Comparison of ENCODE assay signal across 8 mouse cellular contexts in the genomic region with DNA sequence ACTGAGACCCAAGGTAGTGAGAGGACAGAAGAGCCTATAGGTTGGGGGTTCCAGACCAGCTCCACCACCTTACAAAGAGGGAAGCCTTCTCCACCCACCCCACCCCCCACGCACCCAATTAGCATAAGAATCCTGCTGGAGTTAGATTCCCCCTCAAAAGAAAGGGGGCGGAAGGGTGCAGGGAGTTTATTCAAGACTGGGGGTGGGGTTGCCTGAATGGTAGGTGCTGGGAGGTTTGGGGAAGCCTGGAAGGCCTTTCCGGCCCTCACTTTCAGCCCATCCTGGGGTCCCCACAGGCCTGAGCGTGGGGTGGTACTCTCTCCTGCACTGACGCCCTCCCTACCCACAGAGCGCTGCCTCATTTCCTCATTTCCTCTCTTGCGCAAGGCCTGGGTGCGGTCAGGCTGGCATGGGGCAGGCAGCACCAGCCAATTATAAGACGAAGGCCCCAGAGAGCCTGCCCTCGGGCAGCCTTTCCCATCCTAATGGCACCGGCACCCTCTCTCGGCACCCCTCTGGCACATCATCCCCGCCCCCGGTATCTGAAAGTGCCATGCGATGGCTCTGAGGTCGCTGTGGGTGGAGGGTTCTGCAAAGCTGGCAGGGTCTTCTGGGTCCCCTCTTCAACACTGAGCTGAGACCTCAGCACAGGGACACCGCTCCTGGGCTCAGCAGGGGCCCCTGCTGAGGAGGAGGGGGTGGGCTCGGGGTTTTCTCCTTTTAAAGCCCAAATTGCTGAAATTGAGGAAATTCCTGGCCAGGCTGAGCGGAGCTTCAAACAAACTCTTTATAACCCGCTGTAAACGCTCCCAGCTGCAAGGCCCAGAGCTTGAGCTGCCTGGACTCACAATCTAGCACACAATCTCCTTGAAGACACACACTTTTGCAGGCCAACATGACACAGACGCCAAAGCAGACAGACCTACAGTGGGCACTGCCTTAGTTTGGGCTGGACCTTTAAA. TPM values are rescaled to one million over a fixed set of nuclear protein-coding genes. Genes with fewer than 3 reads are reported as not detected.
DNase-seq lines count a peak whose midpoint lies in the region; ATAC-seq lines count a peak whose summit lies in the region.

No protein-coding gene starts in this region.

- H3K4me3 ChIP-seq in kidney, embryonic 16.5 days (ENCODE audit: low read length), result peak overlapping the region; percentile 71
- peak overlapping the region; percentile 17 for H3K4me3 ChIP-seq in stomach, embryonic 14.5 days (ENCODE audit: low read depth, low read length)

- peaks cover 6% of the 10 kb centered on the region; the same call in 1 of the 2 replicates for H3K36me3 ChIP-seq in kidney, embryonic 16.5 days (ENCODE audit: insufficient read depth, low read length)
- peaks cover 3% of the 10 kb centered on the region; the same call in 1 of the 2 replicates for H3K36me3 ChIP-seq in stomach, embryonic 14.5 days (ENCODE audit: control insufficient read depth, insufficient read depth, low read length)

- peak overlapping the region; percentile 98 for H3K4me2 ChIP-seq in kidney, embryonic 16.5 days (replicated peaks; ENCODE audit: low read depth, low read length)
- peak overlapping the region; percentile 64 for H3K4me2 ChIP-seq in stomach, embryonic 14.5 days (replicated peaks; ENCODE audit: low read depth, low read length)

- peak overlapping the region; percentile 75 for H3K27ac ChIP-seq in kidney, embryonic 16.5 days (ENCODE audit: low read length)
- H3K27ac ChIP-seq in stomach, embryonic 14.5 days (ENCODE audit: low read length), result peak overlapping the region; percentile 34

- peak overlapping the region; percentile 62 for H3K9ac ChIP-seq in kidney, embryonic 16.5 days (replicated peaks; ENCODE audit: low read length)
- H3K9ac ChIP-seq in stomach, embryonic 14.5 days (replicated peaks; ENCODE audit: low read depth, low read length), result no peak overlapping the region; the same call in 1 of the 2 replicates

- H3K9me3 ChIP-seq in kidney, embryonic 16.5 days (ENCODE audit: low read length), result no peaks in the 10 kb centered on the region
- no peaks in the 10 kb centered on the region for H3K9me3 ChIP-seq in stomach, embryonic 14.5 days (ENCODE audit: control insufficient read depth, low read depth, low read length)

- H3K27me3 ChIP-seq in kidney, embryonic 16.5 days (ENCODE audit: insufficient read depth, low read length), result no peaks in the 10 kb centered on the region
- no peaks in the 10 kb centered on the region for H3K27me3 ChIP-seq in stomach, embryonic 14.5 days (ENCODE audit: control insufficient read depth, insufficient read depth, low read length)

- peak; percentile 34 for DNase-seq in cerebellum, adult 11-12 months
- no peak for DNase-seq in cerebellum, adult 9-10 months
- DNase-seq in adrenal gland, postnatal 36 days, result peak; percentile 75 to 77
- DNase-seq in heart, adult 9 months (ENCODE audit: low spot score in 2 of 2), result peak; percentile 73 to 81
- peak; percentile 95 for DNase-seq in lung, postnatal 36 days
- no peak for DNase-seq in right cerebral cortex, postnatal 25 days

- H3K4me1 ChIP-seq in kidney, embryonic 16.5 days (ENCODE audit: insufficient read depth, low read length), result peaks cover 49% of the 10 kb centered on the region
- peaks cover 34% of the 10 kb centered on the region for H3K4me1 ChIP-seq in stomach, embryonic 14.5 days (ENCODE audit: control insufficient read depth, insufficient read depth, low read length)

- 27% methylated on average over 22 of the region's 22 CpGs for WGBS in kidney, embryonic 16.5 days
- 20% methylated on average over 22 of the region's 22 CpGs for WGBS in stomach, embryonic 14.5 days

- no peak for ATAC-seq in kidney, embryonic 16.5 days (ENCODE audit: low FRiP score, low TSS enrichment)
- no peak for ATAC-seq in stomach, embryonic 14.5 days (ENCODE audit: insufficient number of reproducible peaks, insufficient read depth, low FRiP score, low read depth)

RNA-seq across cellular contexts. Expression of gene Itgb7, which starts 11.8 kb away (rescaled TPM):
- total RNA-seq in adrenal gland, postnatal 36 days (2021), result 1 to 10 TPM; 1.5 to 2.9 TPM
- polyA plus RNA-seq in kidney, embryonic 16.5 days (2015; fragmentation: Nextera tagmentation; extraction: Ambion mirVana), result 1.4 and 1.9 TPM in 2 replicates
- polyA plus RNA-seq in stomach, embryonic 14.5 days (2014; fragmentation: Nextera tagmentation; extraction: Ambion mirVana), result 5.8 and 9.9 TPM in 2 replicates

RNA-seq across cellular contexts. Expression of gene Rarg, which starts 13.8 kb away (rescaled TPM):
- total RNA-seq in adrenal gland, postnatal 36 days (2021), result 10 to 100 TPM; 21.7 to 30.4 TPM
- 31.9 and 35.4 TPM in 2 replicates for polyA plus RNA-seq in kidney, embryonic 16.5 days (2015; fragmentation: Nextera tagmentation; extraction: Ambion mirVana)
- polyA plus RNA-seq in stomach, embryonic 14.5 days (2014; fragmentation: Nextera tagmentation; extraction: Ambion mirVana), result 36.9 and 40.5 TPM in 2 replicates

RNA-seq across cellular contexts. Expression of gene Gm9918, which starts 26.9 kb away (rescaled TPM):
- not detected for total RNA-seq in adrenal gland, postnatal 36 days (2021)
- 0.36 and 0.89 TPM in 2 replicates for polyA plus RNA-seq in kidney, embryonic 16.5 days (2015; fragmentation: Nextera tagmentation; extraction: Ambion mirVana)
- 0.36 and 0.56 TPM in 2 replicates for polyA plus RNA-seq in stomach, embryonic 14.5 days (2014; fragmentation: Nextera tagmentation; extraction: Ambion mirVana)

RNA-seq across cellular contexts. Expression of gene Mfsd5, which starts 35.7 kb away (rescaled TPM):
- total RNA-seq in adrenal gland, postnatal 36 days (2021), result 10 to 100 TPM; 39.0 to 40.0 TPM
- polyA plus RNA-seq in kidney, embryonic 16.5 days (2015; fragmentation: Nextera tagmentation; extraction: Ambion mirVana), result 76.5 and 78.8 TPM in 2 replicates
- polyA plus RNA-seq in stomach, embryonic 14.5 days (2014; fragmentation: Nextera tagmentation; extraction: Ambion mirVana), result 63.1 and 63.7 TPM in 2 replicates

RNA-seq across cellular contexts. Expression of gene Csad, which starts 39.0 kb away (rescaled TPM):
- 10 to 100 TPM; 79.0 to 83.7 TPM for total RNA-seq in adrenal gland, postnatal 36 days (2021)
- 131 and 153 TPM in 2 replicates for polyA plus RNA-seq in kidney, embryonic 16.5 days (2015; fragmentation: Nextera tagmentation; extraction: Ambion mirVana)
- polyA plus RNA-seq in stomach, embryonic 14.5 days (2014; fragmentation: Nextera tagmentation; extraction: Ambion mirVana), result 60.5 and 63.9 TPM in 2 replicates

Comparison
In these comparisons a context has a peak if more than half of its experiments do, and no peak if none do; other contexts are left out.
1. DNase-seq: peak in cerebellum, adult 11-12 months (single experiment), adrenal gland, postnatal 36 days (2 of 2), heart, adult 9 months (2 of 2) and lung, postnatal 36 days (single experiment); none in cerebellum, adult 9-10 months (single experiment) and right cerebral cortex, postnatal 25 days (single experiment).